Mouse (Mus musculus): Measurements from ENCODE around the gene Odf3b. TPM values are rescaled to one million over a fixed set of nuclear protein-coding genes. Genes with fewer than 3 reads are reported as not detected.

The Odf3b gene
- total and polyA plus RNA-seq, 2 experiments from 2014 or later = 5.4 to 7.2 TPM

GRCm38 (mm10) chr15:89341678-89342077 is 37.4 kb downstream of the Odf3b start:
- no peak for DNase-seq (ENCODE audit: low spot score)
- Histone ChIP-seq H3K4me2 (ENCODE audit: low read depth, low read length) (no peak overlapping the region), H3K4me1 (ENCODE audit: insufficient read depth, low read length) (no peaks in the 10 kb centered on the region), H3K36me3 (ENCODE audit: insufficient read depth, low read length) (no peaks in the 10 kb centered on the region), H3K9ac (replicated peaks; ENCODE audit: low read length) (no peak overlapping the region), H3K27me3 (ENCODE audit: insufficient read depth, low read length) (no peaks in the 10 kb centered on the region), H3K4me3 (ENCODE audit: low read length) (no peak overlapping the region), H3K9me3 (ENCODE audit: low read length) (no peaks in the 10 kb centered on the region), H3K27ac (no peak overlapping the region)
- no peak for TF ChIP-seq CTCF (IDR thresholded peaks at IDR 0.05; ENCODE audit: low read depth)
- WGBS = 22% methylated on average over 1 of the region's 1 CpGs
- ATAC-seq = no peak

- 75% methylated on average over 3 of the region's 3 CpGs for WGBS
Observed at GRCm38 (mm10) chr15:89340136-89340535, 38.9 kb downstream of the Odf3b start.

GRCm38 (mm10) chr15:89339696-89340095 is 39.4 kb downstream of the Odf3b start:
- Histone ChIP-seq H3K4me2 (ENCODE audit: low read depth, low read length) (no peak overlapping the region), H3K4me3 (ENCODE audit: low read length) (no peak overlapping the region), H3K9ac (replicated peaks; ENCODE audit: low read length) (no peak overlapping the region), H3K27me3 (ENCODE audit: insufficient read depth, low read length) (no peaks in the 10 kb centered on the region), H3K27ac (no peak overlapping the region), H3K36me3 (ENCODE audit: insufficient read depth, low read length) (no peaks in the 10 kb centered on the region), H3K9me3 (ENCODE audit: low read length) (no peaks in the 10 kb centered on the region), H3K4me1 (ENCODE audit: insufficient read depth, low read length) (no peaks in the 10 kb centered on the region)
- 81% methylated on average over 2 of the region's 2 CpGs for WGBS
- TF ChIP-seq CTCF (IDR thresholded peaks at IDR 0.05; ENCODE audit: low read depth) = no peak
- ATAC-seq (no peak), DNase-seq (ENCODE audit: low spot score) (no peak)

More at GRCm38 (mm10) chr15:89340136-89340535, 38.9 kb downstream of the Odf3b start:
- DNase-seq (ENCODE audit: low spot score) (no peak), ATAC-seq (no peak)
- no peaks in the 10 kb centered on the region for H3K9me3 ChIP-seq (ENCODE audit: low read length)
- no peak overlapping the region for H3K27ac ChIP-seq
- no peak overlapping the region for H3K9ac ChIP-seq (replicated peaks; ENCODE audit: low read length)
- no peaks in the 10 kb centered on the region for H3K27me3 ChIP-seq (ENCODE audit: insufficient read depth, low read length)
- H3K4me1 ChIP-seq (ENCODE audit: insufficient read depth, low read length) = no peaks in the 10 kb centered on the region
- H3K4me3 ChIP-seq (ENCODE audit: low read length) = no peak overlapping the region
- no peaks in the 10 kb centered on the region for H3K36me3 ChIP-seq (ENCODE audit: insufficient read depth, low read length)
- TF ChIP-seq CTCF (IDR thresholded peaks at IDR 0.05; ENCODE audit: low read depth) = no peak
- H3K4me2 ChIP-seq (ENCODE audit: low read depth, low read length) = no peak overlapping the region

- Histone ChIP-seq H3K27me3 (ENCODE audit: insufficient read depth, low read length) (no peaks in the 10 kb centered on the region), H3K9ac (replicated peaks; ENCODE audit: low read length) (no peak overlapping the region), H3K4me1 (ENCODE audit: insufficient read depth, low read length) (no peaks in the 10 kb centered on the region), H3K4me3 (ENCODE audit: low read length) (no peak overlapping the region), H3K36me3 (ENCODE audit: insufficient read depth, low read length) (no peaks in the 10 kb centered on the region), H3K4me2 (ENCODE audit: low read depth, low read length) (no peak overlapping the region), H3K27ac (no peak overlapping the region), H3K9me3 (ENCODE audit: low read length) (no peaks in the 10 kb centered on the region)
- TF ChIP-seq CTCF (IDR thresholded peaks at IDR 0.05; ENCODE audit: low read depth) = no peak
- WGBS = 86% methylated on average over 14 of the region's 14 CpGs
- DNase-seq (ENCODE audit: low spot score) = no peak
- no peak for ATAC-seq
Observed at GRCm38 (mm10) chr15:89336422-89336821, 42.7 kb downstream of the Odf3b start.

- no peak for TF ChIP-seq CTCF (IDR thresholded peaks at IDR 0.05; ENCODE audit: low read depth)
- Histone ChIP-seq H3K27ac (no peak overlapping the region), H3K4me3 (ENCODE audit: low read length) (no peak overlapping the region), H3K9me3 (ENCODE audit: low read length) (no peaks in the 10 kb centered on the region), H3K27me3 (ENCODE audit: insufficient read depth, low read length) (no peaks in the 10 kb centered on the region), H3K36me3 (ENCODE audit: insufficient read depth, low read length) (no peaks in the 10 kb centered on the region), H3K4me2 (ENCODE audit: low read depth, low read length) (no peak overlapping the region), H3K9ac (replicated peaks; ENCODE audit: low read length) (no peak overlapping the region), H3K4me1 (ENCODE audit: insufficient read depth, low read length) (no peaks in the 10 kb centered on the region)
- 87% methylated on average over 17 of the region's 17 CpGs for WGBS
- no peak for ATAC-seq
- no peak for DNase-seq (ENCODE audit: low spot score)
Observed at GRCm38 (mm10) chr15:89334774-89335537, 44.1 kb downstream of the Odf3b start.

GRCm38 (mm10) chr15:89334271-89334670 is 44.8 kb downstream of the Odf3b start, which contains the start of gene Miox:
Gene Miox (plus strand): TSS chr15:89334398.
- Histone ChIP-seq H3K4me1 (ENCODE audit: insufficient read depth, low read length) (no peaks in the 10 kb centered on the region), H3K27me3 (ENCODE audit: insufficient read depth, low read length) (no peaks in the 10 kb centered on the region), H3K9ac (replicated peaks; ENCODE audit: low read length) (no peak within 1 kb of the TSS), H3K27ac (no peak within 1 kb of the TSS), H3K9me3 (ENCODE audit: low read length) (no peaks in the 10 kb centered on the region), H3K4me3 (ENCODE audit: low read length) (no peak within 1 kb of the TSS), H3K36me3 (ENCODE audit: insufficient read depth, low read length) (no peaks in the 10 kb centered on the region), H3K4me2 (ENCODE audit: low read depth, low read length) (no peak within 1 kb of the TSS)
- ATAC-seq (no peak), DNase-seq (ENCODE audit: low spot score) (no peak)
- no peak for TF ChIP-seq CTCF (IDR thresholded peaks at IDR 0.05; ENCODE audit: low read depth)
- WGBS = 86% methylated on average over 7 of the region's 7 CpGs

Other genes with a start within 250 kb of the Odf3b start
- 3.3 and 4.8 TPM in 2 replicates for gene Mapk12, start 238.6 kb downstream of the Odf3b start, total RNA-seq (2014; rRNA removed)
- 2.6 and 5.1 TPM in 2 replicates for gene Mapk12, start 238.6 kb downstream of the Odf3b start, polyA plus RNA-seq (2015; fragmentation: Nextera tagmentation; extraction: Ambion mirVana)
- gene Mapk11, start 229.7 kb downstream of the Odf3b start, total RNA-seq (2014; rRNA removed) = 19.7 and 30.6 TPM in 2 replicates
- gene Mapk11, start 229.7 kb downstream of the Odf3b start, polyA plus RNA-seq (2015; fragmentation: Nextera tagmentation; extraction: Ambion mirVana) = 15.8 and 17.8 TPM in 2 replicates
- 239 and 274 TPM in 2 replicates for gene Plxnb2, start 198.5 kb downstream of the Odf3b start, total RNA-seq (2014; rRNA removed)
- gene Plxnb2, start 198.5 kb downstream of the Odf3b start, polyA plus RNA-seq (2015; fragmentation: Nextera tagmentation; extraction: Ambion mirVana) = 64.1 and 64.7 TPM in 2 replicates
- gene Dennd6b, start 182.8 kb downstream of the Odf3b start, total RNA-seq (2014; rRNA removed) = 73.9 and 79.9 TPM in 2 replicates
- gene Dennd6b, start 182.8 kb downstream of the Odf3b start, polyA plus RNA-seq (2015; fragmentation: Nextera tagmentation; extraction: Ambion mirVana) = 60.1 and 62.2 TPM in 2 replicates
- 257 and 290 TPM in 2 replicates for gene Ppp6r2, start 167.7 kb downstream of the Odf3b start, total RNA-seq (2014; rRNA removed)
- 71.2 and 72.7 TPM in 2 replicates for gene Ppp6r2, start 167.7 kb downstream of the Odf3b start, polyA plus RNA-seq (2015; fragmentation: Nextera tagmentation; extraction: Ambion mirVana)
- gene Sbf1, start 64.0 kb downstream of the Odf3b start, total RNA-seq (2014; rRNA removed) = 265 and 324 TPM in 2 replicates
- gene Sbf1, start 64.0 kb downstream of the Odf3b start, polyA plus RNA-seq (2015; fragmentation: Nextera tagmentation; extraction: Ambion mirVana) = 69.5 and 70.7 TPM in 2 replicates
- gene Adm2, start 56.6 kb downstream of the Odf3b start, total RNA-seq (2014; rRNA removed) = not detected in 2 replicates
- not detected in 2 replicates for gene Adm2, start 56.6 kb downstream of the Odf3b start, polyA plus RNA-seq (2015; fragmentation: Nextera tagmentation; extraction: Ambion mirVana)
- gene Miox, start 44.9 kb downstream of the Odf3b start, total RNA-seq (2014; rRNA removed) = not detected in 2 replicates
- not detected in 2 replicates for gene Miox, start 44.9 kb downstream of the Odf3b start, polyA plus RNA-seq (2015; fragmentation: Nextera tagmentation; extraction: Ambion mirVana)
- gene Lmf2, start 23.6 kb downstream of the Odf3b start, total RNA-seq (2014; rRNA removed) = 24.9 and 26.2 TPM in 2 replicates
- 30.2 and 34.5 TPM in 2 replicates for gene Lmf2, start 23.6 kb downstream of the Odf3b start, polyA plus RNA-seq (2015; fragmentation: Nextera tagmentation; extraction: Ambion mirVana)
- gene Ncaph2, start 23.6 kb downstream of the Odf3b start, total RNA-seq (2014; rRNA removed) = 79.1 and 106 TPM in 2 replicates
- gene Ncaph2, start 23.6 kb downstream of the Odf3b start, polyA plus RNA-seq (2015; fragmentation: Nextera tagmentation; extraction: Ambion mirVana) = 97.1 and 99.1 TPM in 2 replicates
- 28.5 and 52.6 TPM in 2 replicates for gene Sco2, start 5.4 kb downstream of the Odf3b start, total RNA-seq (2014; rRNA removed)
- gene Sco2, start 5.4 kb downstream of the Odf3b start, polyA plus RNA-seq (2015; fragmentation: Nextera tagmentation; extraction: Ambion mirVana) = 22.9 and 24.3 TPM in 2 replicates
- 7.8 and 8.9 TPM in 2 replicates for gene Tymp, start 2.2 kb downstream of the Odf3b start, total RNA-seq (2014; rRNA removed)
- gene Tymp, start 2.2 kb downstream of the Odf3b start, polyA plus RNA-seq (2015; fragmentation: Nextera tagmentation; extraction: Ambion mirVana) = 3.6 and 3.9 TPM in 2 replicates
- 0.26 and 0.40 TPM in 2 replicates for gene Klhdc7b, start 5.6 kb upstream of the Odf3b start, total RNA-seq (2014; rRNA removed)
- gene Klhdc7b, start 5.6 kb upstream of the Odf3b start, polyA plus RNA-seq (2015; fragmentation: Nextera tagmentation; extraction: Ambion mirVana) = 0.04 TPM in 1 of 2 replicates, not detected in the other
- not detected in 2 replicates for gene Syce3, start 31.2 kb upstream of the Odf3b start, total RNA-seq (2014; rRNA removed)
- not detected in 2 replicates for gene Syce3, start 31.2 kb upstream of the Odf3b start, polyA plus RNA-seq (2015; fragmentation: Nextera tagmentation; extraction: Ambion mirVana)
- gene Cpt1b, start 46.6 kb upstream of the Odf3b start, total RNA-seq (2014; rRNA removed) = 3.4 and 4.7 TPM in 2 replicates
- 1.6 and 2.4 TPM in 2 replicates for gene Cpt1b, start 46.6 kb upstream of the Odf3b start, polyA plus RNA-seq (2015; fragmentation: Nextera tagmentation; extraction: Ambion mirVana)
- gene C730034F03Rik, start 50.3 kb upstream of the Odf3b start, total RNA-seq (2014; rRNA removed) = 0.65 and 1.3 TPM in 2 replicates
- 2.8 and 3.3 TPM in 2 replicates for gene C730034F03Rik, start 50.3 kb upstream of the Odf3b start, polyA plus RNA-seq (2015; fragmentation: Nextera tagmentation; extraction: Ambion mirVana)
- 1.6 and 1.8 TPM in 2 replicates for gene Gm44502, start 50.4 kb upstream of the Odf3b start, total RNA-seq (2014; rRNA removed)
- not detected in 2 replicates for gene Gm44502, start 50.4 kb upstream of the Odf3b start, polyA plus RNA-seq (2015; fragmentation: Nextera tagmentation; extraction: Ambion mirVana)
- 57.6 and 65.4 TPM in 2 replicates for gene Chkb, start 50.6 kb upstream of the Odf3b start, total RNA-seq (2014; rRNA removed)
- 105 and 109 TPM in 2 replicates for gene Chkb, start 50.6 kb upstream of the Odf3b start, polyA plus RNA-seq (2015; fragmentation: Nextera tagmentation; extraction: Ambion mirVana)
- gene Mapk8ip2, start 74.6 kb upstream of the Odf3b start, total RNA-seq (2014; rRNA removed) = 101 and 108 TPM in 2 replicates
- 64.7 and 67.8 TPM in 2 replicates for gene Mapk8ip2, start 74.6 kb upstream of the Odf3b start, polyA plus RNA-seq (2015; fragmentation: Nextera tagmentation; extraction: Ambion mirVana)
- gene Arsa, start 98.1 kb upstream of the Odf3b start, total RNA-seq (2014; rRNA removed) = 34.6 and 35.8 TPM in 2 replicates
- 28.5 and 28.9 TPM in 2 replicates for gene Arsa, start 98.1 kb upstream of the Odf3b start, polyA plus RNA-seq (2015; fragmentation: Nextera tagmentation; extraction: Ambion mirVana)
- 43.6 and 61.8 TPM in 2 replicates for gene Shank3, start 120.3 kb upstream of the Odf3b start, total RNA-seq (2014; rRNA removed)
- gene Shank3, start 120.3 kb upstream of the Odf3b start, polyA plus RNA-seq (2015; fragmentation: Nextera tagmentation; extraction: Ambion mirVana) = 7.1 and 8.7 TPM in 2 replicates
- 2.4 and 3.3 TPM in 2 replicates for gene Acr, start 189.0 kb upstream of the Odf3b start, total RNA-seq (2014; rRNA removed)
- gene Acr, start 189.0 kb upstream of the Odf3b start, polyA plus RNA-seq (2015; fragmentation: Nextera tagmentation; extraction: Ambion mirVana) = 2.1 TPM in 2 replicates
- 42.2 and 62.1 TPM in 2 replicates for gene Rabl2, start 212.6 kb upstream of the Odf3b start, total RNA-seq (2014; rRNA removed)
- 59.1 and 66.6 TPM in 2 replicates for gene Rabl2, start 212.6 kb upstream of the Odf3b start, polyA plus RNA-seq (2015; fragmentation: Nextera tagmentation; extraction: Ambion mirVana)

All from hindbrain, postnatal 0 days (tissue).